Comparison of ENCODE assay signal across 25 mouse cellular contexts in genomic region chr5:108446973-108447372, GRCm38 (mm10). TPM values are rescaled to one million over a fixed set of nuclear protein-coding genes. Genes with fewer than 3 reads are reported as not detected.
A peak's percentile ranks its signal among the peaks of the same experiment; 100 is the strongest.
DNase-seq lines count a peak whose midpoint lies in the region; ATAC-seq and TF ChIP-seq lines count a peak whose summit lies in the region.
"Had no signal": no experiment of that assay in that cellular context is flagged by ENCODE, and none has a peak within 500 bp of the region (broad histone marks: within the 10 kb centered on the region; RNA-seq: fewer than 3 reads in every experiment).

No protein-coding gene starts in this region.

- WGBS in liver, embryonic 14.5 days (ENCODE audit: insufficient replicate concordance), result 37% methylated on average over 3 of the region's 3 CpGs
- WGBS in intestine, embryonic 15.5 days, result 61% methylated on average over 3 of the region's 3 CpGs
- WGBS in small intestine, adult 2 months, result 36% methylated on average over 3 of the region's 3 CpGs

- ATAC-seq in liver, embryonic 14.5 days (ENCODE audit: insufficient read depth), result 0 out of 2 replicates have a peak, but pooled peaks have one; percentile 21
- peak; percentile 46; the same call in 1 of the 2 replicates for ATAC-seq in intestine, embryonic 15.5 days
- no peak for ATAC-seq in erythroid progenitor cell, adult 5-6 weeks (replicated peaks; ENCODE audit: low FRiP score, poor library complexity, severe bottlenecking)
- ATAC-seq: forebrain, embryonic 13.5 days; hindbrain, postnatal 0 days; midbrain, embryonic 13.5 days had no signal

- no peak for TF ChIP-seq CTCF in liver, embryonic 14.5 days (IDR thresholded peaks at IDR 0.05; ENCODE audit: low read depth)
- TF ChIP-seq CTCF in small intestine, adult 2 months (IDR thresholded peaks at IDR 0.05; ENCODE audit: extremely low read depth, insufficient read length, insufficient replicate concordance, low read depth, low read length), result no peak

- no peak for TF ChIP-seq POLR2A in small intestine, adult 2 months (IDR thresholded peaks at IDR 0.05; ENCODE audit: low read depth, low read length)

- no peak overlapping the region for H3K27ac ChIP-seq in liver, embryonic 14.5 days
- no peak overlapping the region for H3K27ac ChIP-seq in intestine, embryonic 15.5 days
- peak overlapping the region; percentile 27 for H3K27ac ChIP-seq in small intestine, adult 2 months (ENCODE audit: insufficient read depth, low read depth, low read length)
- H3K27ac ChIP-seq: embryonic facial prominence, embryonic 10.5 days; forebrain, embryonic 13.5 days; hindbrain, postnatal 0 days; midbrain, embryonic 13.5 days had no signal

- H3K36me3 ChIP-seq in liver, embryonic 14.5 days (replicated peaks; ENCODE audit: control insufficient read depth, insufficient read depth, low read depth), result no peaks in the 10 kb centered on the region
- H3K36me3 ChIP-seq in intestine, embryonic 15.5 days, result no peaks in the 10 kb centered on the region
- no peaks in the 10 kb centered on the region for H3K36me3 ChIP-seq in small intestine, adult 2 months (ENCODE audit: control insufficient read depth, insufficient read depth, low read length)
- H3K36me3 ChIP-seq: embryonic facial prominence, embryonic 10.5 days; midbrain, embryonic 13.5 days had no signal

- H3K27me3 ChIP-seq in liver, embryonic 14.5 days (ENCODE audit: control insufficient read depth, insufficient read depth, low read length), result no peaks in the 10 kb centered on the region
- no peaks in the 10 kb centered on the region for H3K27me3 ChIP-seq in intestine, embryonic 15.5 days (replicated peaks)
- H3K27me3 ChIP-seq in small intestine, adult 2 months (ENCODE audit: control insufficient read depth, insufficient read depth, low read length), result no peaks in the 10 kb centered on the region

- H3K9ac ChIP-seq in liver, embryonic 14.5 days (replicated peaks), result no peak overlapping the region
- H3K9ac ChIP-seq in intestine, embryonic 15.5 days, result no peak overlapping the region
- H3K9ac ChIP-seq: forebrain, embryonic 13.5 days; midbrain, embryonic 13.5 days had no signal

- no peaks in the 10 kb centered on the region for H3K9me3 ChIP-seq in liver, embryonic 14.5 days (ENCODE audit: control insufficient read depth, low read length)
- no peaks in the 10 kb centered on the region for H3K9me3 ChIP-seq in intestine, embryonic 15.5 days
- H3K9me3 ChIP-seq: embryonic facial prominence, embryonic 10.5 days; forebrain, embryonic 13.5 days; midbrain, embryonic 13.5 days had no signal

- TF ChIP-seq EP300 in liver, embryonic 14.5 days (IDR thresholded peaks at IDR 0.05; ENCODE audit: low read depth), result no peak

- H3K4me2 ChIP-seq in liver, embryonic 14.5 days (ENCODE audit: low read depth), result no peak overlapping the region
- no peak overlapping the region for H3K4me2 ChIP-seq in intestine, embryonic 15.5 days (replicated peaks)
- H3K4me2 ChIP-seq: forebrain, embryonic 13.5 days; midbrain, embryonic 13.5 days had no signal

- H3K4me1 ChIP-seq in liver, embryonic 14.5 days (replicated peaks; ENCODE audit: control insufficient read depth in 2 of 2, insufficient read depth in 2 of 2, low read length in 1 of 2), result peaks cover 8 to 22% of the 10 kb centered on the region in 2 experiments; a peak in 3 of 4 replicates
- peaks cover 8% of the 10 kb centered on the region; the same call in 1 of the 2 replicates for H3K4me1 ChIP-seq in intestine, embryonic 15.5 days (replicated peaks)
- peaks cover 27% of the 10 kb centered on the region for H3K4me1 ChIP-seq in small intestine, adult 2 months (ENCODE audit: control insufficient read depth, insufficient read depth, insufficient read length, low read length)

- no peak overlapping the region for H3K4me3 ChIP-seq in liver, embryonic 14.5 days (ENCODE audit: insufficient read depth in 1 of 2, low read depth in 2 of 2, low read length in 2 of 2)
- no peak overlapping the region for H3K4me3 ChIP-seq in intestine, embryonic 15.5 days (replicated peaks)
- no peak overlapping the region for H3K4me3 ChIP-seq in small intestine, adult 2 months (ENCODE audit: low read depth, low read length)
- H3K4me3 ChIP-seq: embryonic facial prominence, embryonic 10.5 days; forebrain, embryonic 13.5 days; midbrain, embryonic 13.5 days had no signal

- DNase-seq in liver, embryonic 14.5 days (ENCODE audit: low read depth in 3 of 3, low spot score in 3 of 3), result no peak
- DNase-seq in liver, result no peak
- peak; percentile 63 for DNase-seq in lung, postnatal 36 days
- DNase-seq in ovary, postnatal 10 days (ENCODE audit: low spot score), result no peak
- DNase-seq: B cell, adult 2 months; cerebellum, adult 18-20 months; cerebellum, postnatal 25 days; kidney, adult 2 months; kidney, postnatal 10 days; right cerebral cortex, adult 18-20 months; thymus, postnatal 36 days had no signal

RNA-seq across cellular contexts. Expression of gene Mfsd7a, which starts 1.7 kb away (rescaled TPM):
- 0.32 and 0.36 TPM in 2 replicates for polyA plus RNA-seq in liver, embryonic 14.5 days (2012; rRNA removed)
- polyA plus RNA-seq in liver, embryonic 14.5 days (2014; fragmentation: Nextera tagmentation; extraction: Ambion mirVana), result 0.08 and 0.09 TPM in 2 replicates
- polyA plus RNA-seq in intestine, embryonic 15.5 days (2015; fragmentation: Nextera tagmentation; extraction: Ambion mirVana), result 0.16 and 0.38 TPM in 2 replicates
- polyA plus RNA-seq in small intestine, adult 2 months (2012; rRNA removed), result 4.0 and 12.8 TPM in 2 replicates
- not detected in 2 replicates for total RNA-seq in erythroid progenitor cell, adult 5-6 weeks (2015; ENCODE audit: low replicate concordance)
- 1.0 TPM in 1 of 2 replicates, not detected in the other for total RNA-seq in erythroid progenitor cell, adult 5-6 weeks (2017; ENCODE audit: low replicate concordance)
- polyA plus RNA-seq: midbrain, embryonic 13.5 days; neural tube, embryonic 11.5 days had no signal

RNA-seq across cellular contexts. Expression of gene Atp5k, which starts 12.7 kb away (rescaled TPM):
- 76.5 and 99.9 TPM in 2 replicates for polyA plus RNA-seq in liver, embryonic 14.5 days (2012; rRNA removed)
- 274 and 285 TPM in 2 replicates for polyA plus RNA-seq in liver, embryonic 14.5 days (2014; fragmentation: Nextera tagmentation; extraction: Ambion mirVana)
- 485 and 543 TPM in 2 replicates for polyA plus RNA-seq in intestine, embryonic 15.5 days (2015; fragmentation: Nextera tagmentation; extraction: Ambion mirVana)
- 29.0 and 35.2 TPM in 2 replicates for polyA plus RNA-seq in small intestine, adult 2 months (2012; rRNA removed)
- total RNA-seq in erythroid progenitor cell, adult 5-6 weeks (2015; ENCODE audit: low replicate concordance), result 82.6 and 126 TPM in 2 replicates
- total RNA-seq in erythroid progenitor cell, adult 5-6 weeks (2017; ENCODE audit: low replicate concordance), result 60.6 and 96.3 TPM in 2 replicates

RNA-seq across cellular contexts. Expression of gene Pcgf3, which starts 14.1 kb away (rescaled TPM):
- 3.8 and 4.9 TPM in 2 replicates for polyA plus RNA-seq in liver, embryonic 14.5 days (2012; rRNA removed)
- polyA plus RNA-seq in liver, embryonic 14.5 days (2014; fragmentation: Nextera tagmentation; extraction: Ambion mirVana), result 4.5 and 5.4 TPM in 2 replicates
- polyA plus RNA-seq in intestine, embryonic 15.5 days (2015; fragmentation: Nextera tagmentation; extraction: Ambion mirVana), result 18.0 and 19.5 TPM in 2 replicates
- polyA plus RNA-seq in small intestine, adult 2 months (2012; rRNA removed), result 3.3 and 5.1 TPM in 2 replicates
- 17.2 and 21.3 TPM in 2 replicates for total RNA-seq in erythroid progenitor cell, adult 5-6 weeks (2015; ENCODE audit: low replicate concordance)
- 9.0 and 10.4 TPM in 2 replicates for total RNA-seq in erythroid progenitor cell, adult 5-6 weeks (2017; ENCODE audit: low replicate concordance)

RNA-seq across cellular contexts. Expression of gene Pde6b, which starts 58.8 kb away (rescaled TPM):
- not detected in 2 replicates for polyA plus RNA-seq in liver, embryonic 14.5 days (2012; rRNA removed)
- 0.09 TPM in 1 of 2 replicates, not detected in the other for polyA plus RNA-seq in liver, embryonic 14.5 days (2014; fragmentation: Nextera tagmentation; extraction: Ambion mirVana)
- polyA plus RNA-seq in intestine, embryonic 15.5 days (2015; fragmentation: Nextera tagmentation; extraction: Ambion mirVana), result 0.09 and 0.18 TPM in 2 replicates
- not detected in 2 replicates for polyA plus RNA-seq in small intestine, adult 2 months (2012; rRNA removed)
- total RNA-seq in erythroid progenitor cell, adult 5-6 weeks (2015; ENCODE audit: low replicate concordance), result not detected in 2 replicates
- not detected in 2 replicates for total RNA-seq in erythroid progenitor cell, adult 5-6 weeks (2017; ENCODE audit: low replicate concordance)
- total RNA-seq: adrenal gland, adult 18-20 months; adrenal gland, postnatal 4 days; gastrocnemius, adult 8-10 months; heart, adult 18-20 months; hindbrain, postnatal 0 days had no signal
- polyA plus RNA-seq: heart, embryonic 14.5 days; kidney, adult 2 months; limb, embryonic 14.5 days had no signal
